Mouse (Mus musculus) thymus, adult 2 months (tissue): Measurements from ENCODE around the gene Rundc3b. TPM values are rescaled to one million over a fixed set of nuclear protein-coding genes. Genes with fewer than 3 reads are reported as not detected.

Source experiments
- DNase-seq: peaks from one replicate; pipeline ENCODE4 v3.0.0; 2021
- H3K27ac ChIP-seq: fragments of 200-500 bp; 2 replicates; pipeline ENCODE4 v1.5.1; 2012; ENCODE audit warnings: low read length, control low read depth; ENCODE audit not compliant: control insufficient read depth, insufficient read depth
- H3K27me3 ChIP-seq: fragments of 200-500 bp; 2 replicates; pipeline ENCODE4 v1.6.1; 2012; ENCODE audit warnings: mild to moderate bottlenecking, low read length, moderate library complexity, mixed read lengths; ENCODE audit not compliant: control insufficient read depth, insufficient read depth
- H3K36me3 ChIP-seq: fragments of 200-500 bp; 2 replicates; pipeline ENCODE4 v1.6.1; 2012; ENCODE audit warnings: mild to moderate bottlenecking, low read length, moderate library complexity; ENCODE audit not compliant: control insufficient read depth, insufficient read depth
- H3K4me1 ChIP-seq: fragments of 200-500 bp; replicated peaks from 2 replicates; pipeline ENCODE4 v1.6.1; 2012; ENCODE audit warnings: low read length; ENCODE audit not compliant: control insufficient read depth, insufficient read depth
- H3K4me3 ChIP-seq: fragments of 200-500 bp; 2 replicates; pipeline ENCODE4 v1.5.1; 2012; ENCODE audit warnings: mild to moderate bottlenecking, low read length, control low read depth, moderate library complexity; ENCODE audit not compliant: control insufficient read depth, insufficient read depth
- CTCF ChIP-seq: fragments of 200-500 bp; IDR thresholded peaks from 2 replicates; pipeline ENCODE4 v1.5.1; 2012; ENCODE audit warnings: mild to moderate bottlenecking, control low read depth, low read length, moderate library complexity, borderline replicate concordance; ENCODE audit not compliant: control insufficient read depth, poor library complexity, insufficient read depth; ENCODE audit errors: extremely low read depth
- POLR2A ChIP-seq: fragments of 200-500 bp; IDR thresholded peaks from 2 replicates; pipeline ENCODE4 v1.6.1; 2012; ENCODE audit warnings: mild to moderate bottlenecking, low read length, control low read depth, moderate library complexity; ENCODE audit not compliant: control insufficient read depth, poor library complexity, insufficient read depth; ENCODE audit errors: extremely low read depth
- WGBS: fragments of 180-500 bp; shearing (Covaris S2); methylation state at CpG from one replicate; pipeline ENCODE4 v1.1.7; 2018; 5-methylcytosine and 5-hydroxymethylcytosine counted together
- polyA plus RNA-seq: library from polyadenylated mRNA; depleted of rRNA; stranded (reverse); fragments of >200 nt; gene quantifications from 2 replicates; pipeline ENCODE4 v1.2.3, GENCODE M21; 2012

Rundc3b gene
- polyA plus RNA-seq, 1 experiment: 1.4 TPM

DNA sequence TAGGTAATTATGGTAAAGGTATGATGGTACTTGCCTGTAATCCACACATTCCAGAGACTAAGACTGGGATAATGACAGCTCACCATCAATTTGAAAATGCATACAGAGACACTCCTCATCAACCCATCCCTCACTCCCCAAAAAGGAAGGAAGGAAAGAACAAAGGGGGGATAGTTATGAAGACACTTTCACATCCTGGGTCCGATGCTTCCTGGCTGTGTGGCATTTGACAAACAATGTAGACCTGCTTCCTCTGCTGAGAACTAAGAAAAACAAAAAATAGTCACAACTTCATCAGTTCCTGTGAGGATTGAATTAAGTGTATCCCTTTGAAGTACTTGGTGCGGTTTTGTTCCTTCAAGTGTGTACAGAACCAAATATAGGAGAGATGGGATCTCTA is 29.3 kb upstream of the Rundc3b start:
- Histone ChIP-seq H3K27ac (no peak overlapping the region), H3K4me3 (no peak overlapping the region), H3K27me3 (no peaks in the 10 kb centered on the region), H3K4me1 (no peaks in the 10 kb centered on the region), H3K36me3 (no peaks in the 10 kb centered on the region)
- DNase-seq: no peak
- no peak for TF ChIP-seq POLR2A
- TF ChIP-seq CTCF: no peak
- 75% methylated on average over 2 of the region's 2 CpGs for WGBS

DNA sequence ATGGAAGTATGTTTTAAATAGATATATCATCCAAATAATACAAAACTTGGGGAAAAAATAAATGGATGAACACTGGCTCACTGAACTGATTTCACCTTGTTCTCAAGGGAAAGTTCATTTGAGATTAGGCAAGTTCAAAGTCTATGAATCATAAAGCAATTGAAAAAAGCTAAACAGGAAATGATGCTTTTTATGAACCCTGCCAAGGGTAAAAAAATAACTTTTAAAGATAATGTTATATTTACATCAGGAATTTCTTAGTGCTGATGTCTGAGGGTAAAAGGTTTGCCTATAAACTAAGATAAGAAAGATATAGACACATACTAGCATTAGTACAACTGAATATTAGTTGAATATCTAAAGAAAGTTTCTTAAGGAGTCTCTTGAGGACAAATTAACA is 26.0 kb upstream of the Rundc3b start:
- Histone ChIP-seq H3K27me3 (no peaks in the 10 kb centered on the region), H3K27ac (no peak overlapping the region), H3K36me3 (no peaks in the 10 kb centered on the region), H3K4me1 (no peaks in the 10 kb centered on the region), H3K4me3 (no peak overlapping the region)
- no peak for DNase-seq
- TF ChIP-seq POLR2A (no peak), CTCF (no peak)

DNA sequence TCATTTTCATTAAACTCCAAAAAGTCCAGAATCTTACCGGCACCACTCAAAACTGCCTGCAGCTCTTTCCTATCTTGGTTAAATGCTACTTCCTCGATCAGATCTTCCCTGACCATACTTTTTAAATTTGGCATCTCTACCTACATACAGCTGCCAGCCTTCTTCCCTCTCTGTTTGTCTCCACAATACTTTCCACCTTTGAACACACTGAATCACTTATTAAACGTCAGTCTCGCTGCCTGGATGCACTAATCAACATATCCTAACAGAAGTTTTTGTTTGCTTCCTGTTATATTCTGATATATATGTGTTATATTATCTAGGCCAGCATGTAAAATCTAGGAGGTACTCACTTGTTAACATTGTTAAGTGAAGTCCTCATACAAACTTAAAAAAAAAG is 25.5 kb upstream of the Rundc3b start:
- Histone ChIP-seq H3K4me3 (no peak overlapping the region), H3K27ac (no peak overlapping the region), H3K36me3 (no peaks in the 10 kb centered on the region), H3K4me1 (no peaks in the 10 kb centered on the region), H3K27me3 (no peaks in the 10 kb centered on the region)
- TF ChIP-seq POLR2A (no peak), CTCF (no peak)
- no peak for DNase-seq
- WGBS: 61% methylated on average over 4 of the region's 4 CpGs

DNA sequence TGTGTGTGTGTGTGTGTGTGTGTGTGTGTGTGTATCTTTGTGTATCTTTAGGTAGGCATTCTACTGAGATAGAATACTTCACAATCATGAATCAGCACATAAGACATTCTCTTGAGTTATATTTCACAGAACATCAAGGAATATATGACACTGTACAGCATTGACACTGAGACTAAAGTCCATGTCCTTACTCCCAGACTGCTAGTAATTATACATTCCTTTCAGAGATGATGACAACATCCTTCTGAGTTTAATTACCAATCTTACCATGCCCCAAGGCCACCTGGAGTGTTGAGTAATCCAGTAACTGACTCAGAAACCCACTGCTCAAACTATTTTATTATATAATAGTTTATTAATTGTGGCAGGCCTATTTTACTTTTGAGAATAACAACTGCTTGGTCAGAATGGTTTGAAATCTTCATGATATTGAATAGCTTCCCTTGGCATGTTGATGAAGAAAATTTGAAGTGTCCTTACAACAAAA is 11.8 kb upstream of the Rundc3b start:
- no peaks in the 10 kb centered on the region for H3K4me1 ChIP-seq
- H3K27ac ChIP-seq: no peak overlapping the region
- no peaks in the 10 kb centered on the region for H3K27me3 ChIP-seq
- TF ChIP-seq POLR2A (no peak), CTCF (no peak)
- no peaks in the 10 kb centered on the region for H3K36me3 ChIP-seq
- no peak overlapping the region for H3K4me3 ChIP-seq
- no peak for DNase-seq

DNA sequence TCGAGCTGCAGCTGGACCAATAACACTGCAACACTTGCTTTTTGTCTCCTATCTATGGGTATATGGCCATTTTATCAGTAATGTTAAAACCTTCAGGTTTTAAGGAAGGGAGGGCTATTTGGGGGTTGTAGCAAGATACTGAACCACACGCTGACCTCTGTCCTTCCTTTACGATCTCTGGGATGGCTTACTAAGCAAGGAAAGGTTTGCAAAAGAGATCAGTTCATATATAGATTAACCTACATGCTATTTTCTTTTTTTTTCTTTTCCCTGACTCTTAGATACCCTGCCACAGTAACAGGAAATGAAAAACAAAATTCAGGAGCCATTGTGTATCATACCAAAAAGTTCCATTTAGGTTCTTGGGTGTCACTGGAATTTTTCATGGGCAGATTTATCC is 10.1 kb upstream of the Rundc3b start:
- H3K4me3 ChIP-seq: no peak overlapping the region
- H3K27me3 ChIP-seq: no peaks in the 10 kb centered on the region
- DNase-seq: no peak
- TF ChIP-seq POLR2A (no peak), CTCF (no peak)
- 91% methylated on average over 3 of the region's 3 CpGs for WGBS
- H3K36me3 ChIP-seq: no peaks in the 10 kb centered on the region
- H3K4me1 ChIP-seq: no peaks in the 10 kb centered on the region
- no peak overlapping the region for H3K27ac ChIP-seq

DNA sequence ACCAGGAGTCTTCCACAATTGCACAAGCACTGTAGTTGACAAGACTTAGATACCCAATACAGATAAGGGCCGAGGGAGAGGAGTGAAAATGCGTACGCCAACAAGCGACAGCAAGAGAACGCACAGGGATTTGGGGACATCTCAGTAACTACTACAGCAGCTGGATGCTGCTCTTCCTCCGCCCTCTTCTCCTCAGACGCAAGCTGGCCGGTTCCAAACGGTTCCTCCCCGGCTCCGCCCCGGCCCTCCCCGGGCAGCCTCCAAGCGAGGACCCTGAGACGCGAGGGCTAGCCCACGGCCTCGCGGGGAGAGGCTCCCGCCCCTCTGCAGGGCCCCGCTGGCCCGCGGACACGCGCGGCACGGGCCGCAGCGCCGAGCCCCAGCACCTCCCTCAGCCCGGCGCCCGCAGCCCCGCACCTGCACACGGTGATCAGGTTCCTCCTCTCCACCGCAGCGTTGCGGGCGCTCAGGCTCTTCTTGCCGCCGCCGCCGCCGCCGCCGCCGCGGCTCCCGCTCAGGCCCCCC is 619 bp downstream of the Rundc3b start:
- Histone ChIP-seq H3K36me3 (no peaks in the 10 kb centered on the region), H3K27me3 (no peaks in the 10 kb centered on the region), H3K27ac (no peak overlapping the region), H3K4me3 (peak overlapping the region; percentile 77), H3K4me1 (peaks cover 2% of the 10 kb centered on the region; the same call in 1 of the 2 replicates)
- WGBS: 1% methylated on average over 48 of the region's 49 CpGs
- DNase-seq: peak; percentile 52
- TF ChIP-seq POLR2A (0 out of 2 replicates have a peak, but pooled peaks have one; percentile 16), CTCF (peak; percentile 54; the same call in 1 of the 2 replicates)

DNA sequence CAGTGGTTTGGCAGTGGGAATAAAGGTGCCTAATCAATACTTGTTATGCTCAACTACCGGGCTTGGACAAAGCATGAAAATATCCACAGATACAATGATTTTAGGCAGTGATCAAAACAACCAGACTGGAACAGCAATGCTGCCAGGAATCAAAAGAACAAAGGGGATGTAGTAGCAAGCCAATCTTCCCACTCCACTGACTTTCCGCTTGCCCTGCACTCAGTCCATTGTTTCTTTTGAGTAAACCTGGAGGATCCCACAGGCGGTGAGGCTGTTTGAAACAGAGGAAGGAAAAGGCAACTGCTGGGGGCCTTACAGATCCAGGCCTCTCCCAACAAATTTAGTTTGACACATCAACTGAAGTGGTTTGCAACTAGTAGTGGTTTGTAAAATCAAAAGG is 51.6 kb downstream of the Rundc3b start:
- Histone ChIP-seq H3K36me3 (no peaks in the 10 kb centered on the region), H3K27me3 (no peaks in the 10 kb centered on the region), H3K27ac (no peak overlapping the region), H3K4me1 (no peaks in the 10 kb centered on the region), H3K4me3 (no peak overlapping the region)
- 93% methylated on average over 3 of the region's 3 CpGs for WGBS
- no peak for DNase-seq
- TF ChIP-seq POLR2A (no peak), CTCF (no peak)
